Mouse (Mus musculus) forebrain, embryonic 16.5 days (tissue): ENCODE measurements at regions not wholly inside any gene's neighbourhood (a gene's known extent, or its start where the extent isn't known, plus 50 kb on each side); places are given as distances from the start of the nearest gene placed in this dataset.

Experiments
- ATAC-seq: fragments of 200-750 bp; cut with Nextera tagmentation; 2 replicates; pipeline ENCODE4 v1.8.0; 2017; ENCODE audit warnings: mild to moderate bottlenecking, moderate library complexity
- H3K27ac ChIP-seq: fragments of 300-500 bp; sonication (generic); 2 replicates; pipeline ENCODE4 v1.5.1; 2014; ENCODE audit warnings: low read length, control low read depth
- H3K27me3 ChIP-seq: fragments of 300-500 bp; sonication (generic); replicated peaks from 2 replicates; pipeline ENCODE4 v1.6.1; 2014; ENCODE audit warnings: low read length; ENCODE audit not compliant: control insufficient read depth, insufficient read depth
- H3K36me3 ChIP-seq: fragments of 300-500 bp; sonication (generic); 2 replicates; pipeline ENCODE4 v1.6.1; 2014; ENCODE audit not compliant: control insufficient read depth, insufficient read depth
- H3K4me1 ChIP-seq: fragments of 300-500 bp; sonication (generic); replicated peaks from 2 replicates; pipeline ENCODE4 v1.6.1; 2014; ENCODE audit warnings: low read length; ENCODE audit not compliant: control insufficient read depth, insufficient read depth
- H3K4me2 ChIP-seq: fragments of 300-500 bp; sonication (generic); 2 replicates; pipeline ENCODE4 v1.6.1; 2014; ENCODE audit warnings: mild to moderate bottlenecking, low read length, control low read depth
- H3K4me3 ChIP-seq: fragments of 300-500 bp; sonication (generic); replicated peaks from 2 replicates; pipeline ENCODE4 v1.5.1; 2014; ENCODE audit warnings: mild to moderate bottlenecking, low read length, control low read depth
- H3K9ac ChIP-seq: fragments of 300-500 bp; sonication (generic); replicated peaks from 2 replicates; pipeline ENCODE4 v1.6.1; 2014; ENCODE audit warnings: low read depth, low read length, control low read depth
- H3K9me3 ChIP-seq: fragments of 300-500 bp; sonication (generic); 2 replicates; pipeline ENCODE4 v1.6.1; 2016; ENCODE audit warnings: low read length; ENCODE audit not compliant: control insufficient read depth
- whole genome bisulfite sequencing: fragments of 180-500 bp; shearing (Covaris S2); extraction: QIAGEN DNeasy Blood & Tissue Kit; methylation state at CpG from one replicate; pipeline ENCODE4 v1.1.7; 2014; 5-methylcytosine and 5-hydroxymethylcytosine counted together

DNA sequence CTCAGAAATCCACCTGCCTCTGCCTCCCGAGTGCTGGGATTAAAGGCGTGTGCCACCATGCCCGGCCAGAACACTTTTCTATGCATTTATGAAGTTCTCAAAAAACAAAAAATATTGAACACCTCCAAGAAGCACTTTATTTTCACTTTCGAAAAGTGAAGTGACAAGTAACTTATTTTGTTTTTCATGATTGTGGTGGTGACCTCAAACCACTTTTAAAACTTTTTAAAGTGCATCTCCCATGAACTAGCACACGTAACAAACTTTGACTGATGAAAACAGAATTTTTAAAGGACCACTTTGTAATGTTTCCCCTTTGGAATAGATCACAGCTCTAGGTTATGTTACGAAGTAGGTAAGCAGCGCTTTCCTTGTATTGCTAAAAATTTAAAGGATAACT, 82.7 kb upstream of the Ssbp2 start:
- no peak overlapping the region for H3K4me2 ChIP-seq
- H3K27ac ChIP-seq: no peak overlapping the region
- no peak for ATAC-seq
- no peaks in the 10 kb centered on the region for H3K9me3 ChIP-seq
- H3K4me3 ChIP-seq: no peak overlapping the region
- H3K27me3 ChIP-seq: no peaks in the 10 kb centered on the region
- no peaks in the 10 kb centered on the region for H3K36me3 ChIP-seq
- 86% methylated on average over 7 of the region's 7 CpGs for WGBS
- H3K9ac ChIP-seq: no peak overlapping the region
- H3K4me1 ChIP-seq: peaks cover 28% of the 10 kb centered on the region

DNA sequence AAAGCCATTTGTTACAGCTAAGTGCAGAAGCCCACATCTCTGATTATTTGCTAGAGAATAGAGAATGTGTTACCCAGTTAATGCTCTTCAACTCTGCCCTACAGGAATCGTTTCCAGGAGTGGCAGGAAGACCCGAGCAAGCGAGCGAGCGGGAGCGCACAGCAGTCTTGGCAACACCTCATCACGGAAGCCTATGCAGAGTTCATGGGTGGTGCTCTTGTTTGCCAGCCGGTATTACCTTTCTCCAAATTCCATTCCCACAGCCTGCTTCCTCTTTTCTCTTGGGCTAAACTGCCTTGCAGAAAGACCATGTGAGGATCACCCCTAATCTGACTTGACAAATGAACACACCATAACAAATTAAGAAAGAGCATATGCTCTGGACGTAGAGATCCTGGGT, 82.1 kb upstream of the Ssbp2 start:
- no peaks in the 10 kb centered on the region for H3K36me3 ChIP-seq
- no peak overlapping the region for H3K4me2 ChIP-seq
- H3K4me1 ChIP-seq: peaks cover 23% of the 10 kb centered on the region
- no peak for ATAC-seq
- H3K27ac ChIP-seq: no peak overlapping the region
- no peaks in the 10 kb centered on the region for H3K9me3 ChIP-seq
- H3K9ac ChIP-seq: no peak overlapping the region
- H3K4me3 ChIP-seq: no peak overlapping the region
- 55% methylated on average over 9 of the region's 9 CpGs for WGBS
- no peaks in the 10 kb centered on the region for H3K27me3 ChIP-seq

DNA sequence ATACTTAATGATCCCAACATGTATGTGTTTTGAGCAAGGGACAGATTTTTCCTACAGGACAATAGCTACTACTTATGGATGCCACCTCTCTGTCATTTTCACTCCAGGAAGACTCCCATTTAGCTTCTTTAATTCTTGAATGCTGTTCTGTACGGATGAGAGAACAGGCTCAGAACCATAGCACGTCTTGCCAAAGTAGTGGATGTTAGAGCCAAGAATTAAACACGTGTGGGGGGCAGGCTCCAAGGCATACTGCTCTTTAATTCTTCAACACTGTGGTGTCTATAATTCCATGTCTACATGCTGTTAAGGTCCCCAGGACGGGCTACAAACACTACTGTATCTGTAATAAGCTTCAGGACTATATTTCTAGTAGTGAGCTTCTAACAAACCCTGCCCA, 74.7 kb upstream of the Ssbp2 start:
- H3K4me3 ChIP-seq: no peak overlapping the region
- no peak overlapping the region for H3K27ac ChIP-seq
- 26% methylated on average over 4 of the region's 4 CpGs for WGBS
- no peaks in the 10 kb centered on the region for H3K36me3 ChIP-seq
- H3K9me3 ChIP-seq: no peaks in the 10 kb centered on the region
- H3K27me3 ChIP-seq: no peaks in the 10 kb centered on the region
- H3K9ac ChIP-seq: no peak overlapping the region
- no peak overlapping the region for H3K4me2 ChIP-seq
- H3K4me1 ChIP-seq: peaks cover 7% of the 10 kb centered on the region; the same call in 1 of the 2 replicates
- peak; percentile 65 for ATAC-seq

DNA sequence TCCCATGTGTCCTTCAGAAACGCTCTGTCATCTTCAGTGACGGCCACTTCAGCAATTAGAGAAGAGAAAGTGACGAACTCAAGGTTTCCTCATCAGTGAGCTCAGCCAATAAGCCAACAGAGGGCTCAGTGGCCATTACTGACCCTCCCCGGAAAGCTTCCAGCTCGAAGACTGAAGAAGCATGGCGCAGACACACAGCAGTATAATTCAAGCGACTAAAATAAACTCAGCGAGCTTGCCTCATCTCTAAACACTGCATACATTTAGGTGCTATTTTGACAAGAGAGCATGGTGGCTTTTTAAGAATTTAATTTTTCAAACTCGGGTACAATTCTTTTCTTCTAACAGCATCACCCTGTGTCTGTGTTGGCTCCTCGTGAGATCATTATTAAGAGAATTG, 72.2 kb upstream of the Ssbp2 start:
- no peaks in the 10 kb centered on the region for H3K36me3 ChIP-seq
- H3K4me1 ChIP-seq: peaks cover 7% of the 10 kb centered on the region; the same call in 1 of the 2 replicates
- no peaks in the 10 kb centered on the region for H3K9me3 ChIP-seq
- no peaks in the 10 kb centered on the region for H3K27me3 ChIP-seq
- peak overlapping the region; percentile 53; the same call in 1 of the 2 replicates for H3K27ac ChIP-seq
- H3K4me3 ChIP-seq: no peak overlapping the region
- ATAC-seq: peak; percentile 35; the same call in 1 of the 2 replicates
- H3K9ac ChIP-seq: no peak overlapping the region
- WGBS: 44% methylated on average over 10 of the region's 10 CpGs
- 0 out of 2 replicates have a peak overlapping the region, but pooled peaks have one; percentile 6 for H3K4me2 ChIP-seq

DNA sequence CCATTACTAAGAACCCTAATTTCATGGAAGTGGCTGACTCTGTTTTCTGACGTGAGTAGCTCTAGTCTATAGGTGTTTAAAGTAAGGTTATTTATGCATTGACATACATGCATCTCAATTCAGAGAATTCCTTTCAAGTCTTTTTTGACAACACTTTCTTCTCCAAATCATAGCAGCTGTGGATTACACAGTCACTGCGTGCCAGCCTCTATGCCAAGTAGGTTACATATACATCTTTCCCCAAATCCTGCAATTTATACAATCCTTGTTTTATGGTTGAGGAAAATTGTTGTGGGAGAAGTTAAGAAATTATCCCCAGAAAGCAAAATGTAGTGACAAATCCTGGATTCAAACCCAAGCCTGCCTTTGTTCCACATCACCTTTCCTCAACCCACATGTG, 56.5 kb upstream of the Ssbp2 start:
- no peak overlapping the region for H3K27ac ChIP-seq
- H3K4me1 ChIP-seq: no peaks in the 10 kb centered on the region
- no peaks in the 10 kb centered on the region for H3K27me3 ChIP-seq
- whole genome bisulfite sequencing: 93% methylated on average over 2 of the region's 2 CpGs
- H3K9me3 ChIP-seq: no peaks in the 10 kb centered on the region
- H3K9ac ChIP-seq: no peak overlapping the region
- H3K4me2 ChIP-seq: no peak overlapping the region
- H3K4me3 ChIP-seq: no peak overlapping the region
- ATAC-seq: no peak
- no peaks in the 10 kb centered on the region for H3K36me3 ChIP-seq

DNA sequence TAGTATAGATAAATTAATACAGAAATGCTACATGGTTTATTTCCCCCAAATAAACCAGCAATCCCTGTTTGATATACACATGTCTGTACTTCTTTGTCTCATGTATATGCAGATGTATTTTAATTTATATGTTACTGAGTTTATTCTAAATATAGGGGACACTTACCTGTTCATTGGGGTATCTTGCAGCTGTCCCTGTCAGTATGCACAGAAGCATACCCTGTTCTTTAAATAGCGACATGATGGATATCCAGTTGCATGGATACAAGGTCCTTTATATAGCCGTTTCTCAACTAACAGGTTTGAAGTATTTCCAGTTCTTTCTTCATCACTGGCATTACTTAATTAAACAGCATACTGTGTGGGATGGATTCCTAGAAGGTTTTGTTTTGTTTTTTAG, 55.1 kb upstream of the Ssbp2 start:
- Histone ChIP-seq H3K27ac (no peak overlapping the region), H3K36me3 (no peaks in the 10 kb centered on the region), H3K4me1 (no peaks in the 10 kb centered on the region), H3K4me2 (no peak overlapping the region), H3K27me3 (no peaks in the 10 kb centered on the region), H3K9me3 (no peaks in the 10 kb centered on the region), H3K9ac (no peak overlapping the region), H3K4me3 (no peak overlapping the region)
- 90% methylated on average over 2 of the region's 2 CpGs for WGBS
- ATAC-seq: no peak

DNA sequence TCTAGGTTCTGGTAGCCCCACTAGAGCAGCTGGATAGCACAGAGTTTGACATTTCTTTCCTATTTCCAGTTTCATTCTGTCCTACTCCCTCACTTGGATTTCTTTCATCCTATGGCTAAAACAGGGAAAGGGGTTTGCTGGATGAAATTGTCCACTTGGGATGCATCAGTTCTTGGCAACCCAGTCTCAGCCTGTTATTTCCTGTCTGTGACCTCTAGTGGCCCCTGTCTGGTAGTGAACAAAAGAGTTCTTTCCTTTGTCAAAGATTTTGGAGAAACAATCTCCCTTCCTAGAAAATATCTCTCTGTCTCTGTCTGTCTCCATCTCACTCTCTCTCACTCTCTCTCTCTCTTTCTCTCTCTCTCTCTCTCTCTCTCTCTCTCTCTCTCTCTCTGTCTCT, 50.0 kb upstream of the Ssbp2 start:
- Histone ChIP-seq H3K9ac (no peak overlapping the region), H3K36me3 (no peaks in the 10 kb centered on the region), H3K4me2 (no peak overlapping the region), H3K9me3 (no peaks in the 10 kb centered on the region), H3K4me1 (no peaks in the 10 kb centered on the region), H3K27ac (no peak overlapping the region), H3K27me3 (no peaks in the 10 kb centered on the region), H3K4me3 (no peak overlapping the region)
- no peak for ATAC-seq
